Mouse (Mus musculus): Measurements from ENCODE around the gene Stk33.

DNA sequence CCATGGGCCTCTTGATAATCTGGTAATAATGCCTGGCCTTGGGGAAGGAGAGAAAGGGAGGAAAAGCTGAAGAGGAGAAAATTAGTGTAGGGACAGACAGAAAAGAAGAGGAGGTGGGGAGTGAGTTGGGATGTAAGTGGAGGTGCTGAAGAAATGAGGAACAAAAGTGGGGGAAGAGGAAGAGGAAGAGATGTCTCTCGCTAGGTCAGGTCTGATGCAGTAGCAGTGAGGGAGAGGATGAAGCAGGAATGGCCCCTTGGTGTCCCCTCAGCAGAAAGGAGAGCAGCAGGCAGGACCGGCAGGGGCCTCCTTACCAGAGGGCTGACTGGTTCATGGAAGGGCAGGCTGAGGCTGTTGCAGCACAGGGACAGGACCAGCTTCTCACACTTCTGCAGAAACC is 16.9 kb upstream of the Stk33 start:
- TF ChIP-seq CTCF (IDR thresholded peaks at IDR 0.05; ENCODE audit: low read depth, low read length) (no peak), POLR2A (IDR thresholded peaks at IDR 0.05; ENCODE audit: borderline replicate concordance, low read depth, low read length) (no peak)
